30 mouse cellular contexts compared by ENCODE assay signal in genomic region chr11:104579084-104579483, GRCm38 (mm10). TPM values are rescaled to one million over a fixed set of nuclear protein-coding genes. Genes with fewer than 3 reads are reported as not detected.
DNase-seq lines count a peak whose midpoint lies in the region; ATAC-seq and TF ChIP-seq lines count a peak whose summit lies in the region.
"Had no signal": no experiment of that assay in that cellular context is flagged by ENCODE, and none has a peak within 500 bp of the region (broad histone marks: within the 10 kb centered on the region; RNA-seq: fewer than 3 reads in every experiment).

No protein-coding gene starts in this region.

- H3K4me2 ChIP-seq in forebrain, embryonic 11.5 days (ENCODE audit: low read depth, low read length, severe bottlenecking) = no peak overlapping the region
- H3K4me2 ChIP-seq in forebrain, embryonic 15.5 days (replicated peaks) = no peak overlapping the region
- peak overlapping the region; percentile 73 for H3K4me2 ChIP-seq in heart, embryonic 13.5 days
- H3K4me2 ChIP-seq in hindbrain, postnatal 0 days (ENCODE audit: low read depth, low read length) = no peak overlapping the region
- no peak overlapping the region for H3K4me2 ChIP-seq in hindbrain, embryonic 14.5 days (replicated peaks)
- H3K4me2 ChIP-seq: midbrain, embryonic 11.5 days; neural tube, embryonic 12.5 days had no signal

- no peak for ATAC-seq in forebrain, embryonic 11.5 days (replicated peaks; ENCODE audit: low FRiP score)
- no peak for ATAC-seq in forebrain, embryonic 15.5 days (replicated peaks)
- ATAC-seq in heart, embryonic 13.5 days (ENCODE audit: extremely low read depth, insufficient number of reproducible peaks, low FRiP score, low TSS enrichment) = no peak
- ATAC-seq in hindbrain, postnatal 0 days = 0 out of 2 replicates have a peak, but pooled peaks have one; percentile 27
- ATAC-seq in hindbrain, embryonic 14.5 days (ENCODE audit: low FRiP score) = no peak
- ATAC-seq: forebrain, embryonic 16.5 days; intestine, embryonic 16.5 days; midbrain, embryonic 16.5 days had no signal

- no peak overlapping the region for H3K4me3 ChIP-seq in forebrain, embryonic 11.5 days (ENCODE audit: low read depth, low read length)
- no peak overlapping the region for H3K4me3 ChIP-seq in forebrain, embryonic 15.5 days
- peak overlapping the region; percentile 66 for H3K4me3 ChIP-seq in heart, embryonic 13.5 days
- no peak overlapping the region for H3K4me3 ChIP-seq in hindbrain, postnatal 0 days (ENCODE audit: low read length)
- H3K4me3 ChIP-seq in hindbrain, embryonic 14.5 days (replicated peaks; ENCODE audit: low read length) = no peak overlapping the region
- H3K4me3 ChIP-seq: gastrocnemius, adult 2 months; neural tube, embryonic 12.5 days had no signal

- H3K9ac ChIP-seq in forebrain, embryonic 11.5 days (ENCODE audit: low read length) = no peak overlapping the region
- no peak overlapping the region for H3K9ac ChIP-seq in forebrain, embryonic 15.5 days (replicated peaks)
- H3K9ac ChIP-seq in heart, embryonic 13.5 days = peak overlapping the region; percentile 94
- H3K9ac ChIP-seq in hindbrain, postnatal 0 days (replicated peaks; ENCODE audit: low read length) = no peak overlapping the region
- no peak overlapping the region for H3K9ac ChIP-seq in hindbrain, embryonic 14.5 days
- H3K9ac ChIP-seq: liver, embryonic 14.5 days; neural tube, embryonic 12.5 days had no signal

- DNase-seq in forebrain, embryonic 11.5 days (ENCODE audit: low spot score) = peak; percentile 24
- DNase-seq in heart, postnatal 36 days = no peak
- no peak for DNase-seq in hindbrain, postnatal 0 days (ENCODE audit: low spot score)
- no peak for DNase-seq in hindbrain, embryonic 14.5 days (ENCODE audit: low spot score)
- DNase-seq in adrenal gland, postnatal 10 days = no peak
- DNase-seq: adrenal gland, adult 8-10 months; cerebellum, adult 8-10 months; cerebellum, postnatal 25 days; gastrocnemius, adult 2 months; gastrocnemius, postnatal 36 days; kidney, adult 8-10 months; kidney, postnatal 4 days; left cerebral cortex, postnatal 4 days; liver; lung, adult 2 months; lung, postnatal 10 days; right cerebral cortex, adult 18-20 months; spleen, adult 18-20 months; thymus, postnatal 25 days had no signal

- WGBS in forebrain, embryonic 11.5 days = 93% methylated on average over 9 of the region's 9 CpGs
- WGBS in forebrain, embryonic 15.5 days = 91% methylated on average over 9 of the region's 9 CpGs
- WGBS in heart, embryonic 13.5 days = 28% methylated on average over 9 of the region's 9 CpGs
- 85% methylated on average over 9 of the region's 9 CpGs for WGBS in hindbrain, postnatal 0 days
- WGBS in hindbrain, embryonic 14.5 days = 92% methylated on average over 9 of the region's 9 CpGs

- no peaks in the 10 kb centered on the region for H3K4me1 ChIP-seq in forebrain, embryonic 11.5 days (replicated peaks; ENCODE audit: control insufficient read depth, insufficient read depth, low read length)
- no peaks in the 10 kb centered on the region for H3K4me1 ChIP-seq in forebrain, embryonic 15.5 days
- H3K4me1 ChIP-seq in heart, embryonic 13.5 days = peaks cover 71% of the 10 kb centered on the region
- no peaks in the 10 kb centered on the region; the same call in 1 of the 2 replicates for H3K4me1 ChIP-seq in hindbrain, postnatal 0 days (ENCODE audit: insufficient read depth, low read length)
- H3K4me1 ChIP-seq in hindbrain, embryonic 14.5 days (replicated peaks; ENCODE audit: control insufficient read depth, insufficient read depth, low read length) = 0 out of 2 replicates have a peak, but pooled peaks cover 4% of the 10 kb centered on the region

- no peak overlapping the region for H3K27ac ChIP-seq in forebrain, embryonic 11.5 days (ENCODE audit: low read depth, low read length)
- H3K27ac ChIP-seq in forebrain, embryonic 15.5 days (replicated peaks) = no peak overlapping the region
- H3K27ac ChIP-seq in heart, embryonic 13.5 days (replicated peaks) = peak overlapping the region; percentile 97
- no peak overlapping the region for H3K27ac ChIP-seq in hindbrain, postnatal 0 days
- H3K27ac ChIP-seq in hindbrain, embryonic 14.5 days = no peak overlapping the region
- H3K27ac ChIP-seq: gastrocnemius, adult 2 months; kidney, postnatal 0 days; liver, embryonic 14.5 days; macrophage; neural tube, embryonic 12.5 days had no signal

- H3K36me3 ChIP-seq in forebrain, embryonic 11.5 days (ENCODE audit: control insufficient read depth, insufficient read depth, low read length) = no peaks in the 10 kb centered on the region
- no peaks in the 10 kb centered on the region for H3K36me3 ChIP-seq in forebrain, embryonic 15.5 days
- peaks cover 50% of the 10 kb centered on the region for H3K36me3 ChIP-seq in heart, embryonic 13.5 days
- no peaks in the 10 kb centered on the region for H3K36me3 ChIP-seq in hindbrain, postnatal 0 days (ENCODE audit: insufficient read depth, low read length)
- H3K36me3 ChIP-seq in hindbrain, embryonic 14.5 days (replicated peaks; ENCODE audit: control insufficient read depth, insufficient read depth) = no peaks in the 10 kb centered on the region
- H3K36me3 ChIP-seq: G1E; neural tube, embryonic 12.5 days had no signal

- no peaks in the 10 kb centered on the region for H3K27me3 ChIP-seq in forebrain, embryonic 11.5 days (ENCODE audit: control insufficient read depth, insufficient read depth, low read length)
- no peaks in the 10 kb centered on the region for H3K27me3 ChIP-seq in forebrain, embryonic 15.5 days
- H3K27me3 ChIP-seq in heart, embryonic 13.5 days (replicated peaks) = no peaks in the 10 kb centered on the region
- no peaks in the 10 kb centered on the region for H3K27me3 ChIP-seq in hindbrain, postnatal 0 days (ENCODE audit: insufficient read depth, low read length)
- H3K27me3 ChIP-seq in hindbrain, embryonic 14.5 days (ENCODE audit: control insufficient read depth, insufficient read depth, low read length) = no peaks in the 10 kb centered on the region
- H3K27me3 ChIP-seq: neural tube, embryonic 12.5 days had no signal

- H3K9me3 ChIP-seq in forebrain, embryonic 11.5 days (ENCODE audit: control insufficient read depth, low read length) = no peaks in the 10 kb centered on the region
- no peaks in the 10 kb centered on the region for H3K9me3 ChIP-seq in forebrain, embryonic 15.5 days
- no peaks in the 10 kb centered on the region for H3K9me3 ChIP-seq in heart, embryonic 13.5 days
- no peaks in the 10 kb centered on the region for H3K9me3 ChIP-seq in hindbrain, postnatal 0 days (ENCODE audit: low read length)
- H3K9me3 ChIP-seq in hindbrain, embryonic 14.5 days (ENCODE audit: control insufficient read depth, low read length) = no peaks in the 10 kb centered on the region
- H3K9me3 ChIP-seq: G1E; neural tube, embryonic 12.5 days had no signal

- TF ChIP-seq CTCF in hindbrain, postnatal 0 days (IDR thresholded peaks at IDR 0.05; ENCODE audit: low read depth) = no peak

- intact Hi-C loops in heart, postnatal 36 days (cut with DNase I) = no loop called here

RNA-seq across cellular contexts. Expression of gene Myl4, which starts 28.6 kb away (rescaled TPM):
- 0.44 and 0.84 TPM in 2 replicates for polyA plus RNA-seq in forebrain, embryonic 11.5 days (2014; fragmentation: Nextera tagmentation; extraction: Ambion mirVana)
- polyA plus RNA-seq in forebrain, embryonic 15.5 days (2015; fragmentation: Nextera tagmentation; extraction: Ambion mirVana) = 2.1 and 2.9 TPM in 2 replicates
- polyA plus RNA-seq in heart, embryonic 13.5 days (2015; fragmentation: Nextera tagmentation; extraction: Ambion mirVana) = 2,381 and 2,697 TPM in 2 replicates
- 100 to 1,000 TPM; 628 to 806 TPM for total RNA-seq in heart, postnatal 36 days (2021)
- 1.2 and 1.7 TPM in 2 replicates for total RNA-seq in hindbrain, postnatal 0 days (2014; rRNA removed)
- 5.6 and 5.9 TPM in 2 replicates for polyA plus RNA-seq in hindbrain, postnatal 0 days (2015; fragmentation: Nextera tagmentation; extraction: Ambion mirVana)
- polyA plus RNA-seq in hindbrain, embryonic 14.5 days (2014; fragmentation: Nextera tagmentation; extraction: Ambion mirVana) = 2.4 and 3.0 TPM in 2 replicates
- total RNA-seq in adrenal gland, postnatal 10 days (2021) = 10 to 100 TPM in 1 of 2 experiments, 1 to 10 TPM in 1; 5.2 to 11.4 TPM
- polyA plus RNA-seq: G1E, macrophage had no signal

RNA-seq across cellular contexts. Expression of gene Cdc27, which starts 28.7 kb away (rescaled TPM):
- 56.4 and 62.7 TPM in 2 replicates for polyA plus RNA-seq in forebrain, embryonic 11.5 days (2014; fragmentation: Nextera tagmentation; extraction: Ambion mirVana)
- 37.6 and 38.8 TPM in 2 replicates for polyA plus RNA-seq in forebrain, embryonic 15.5 days (2015; fragmentation: Nextera tagmentation; extraction: Ambion mirVana)
- 31.7 TPM in 2 replicates for polyA plus RNA-seq in heart, embryonic 13.5 days (2015; fragmentation: Nextera tagmentation; extraction: Ambion mirVana)
- 10 to 100 TPM; 27.2 to 31.1 TPM for total RNA-seq in heart, postnatal 36 days (2021)
- total RNA-seq in hindbrain, postnatal 0 days (2014; rRNA removed) = 23.8 and 27.4 TPM in 2 replicates
- polyA plus RNA-seq in hindbrain, postnatal 0 days (2015; fragmentation: Nextera tagmentation; extraction: Ambion mirVana) = 38.2 and 39.1 TPM in 2 replicates
- polyA plus RNA-seq in hindbrain, embryonic 14.5 days (2014; fragmentation: Nextera tagmentation; extraction: Ambion mirVana) = 44.4 and 46.9 TPM in 2 replicates
- 10 to 100 TPM; 53.0 to 57.6 TPM for total RNA-seq in adrenal gland, postnatal 10 days (2021)

RNA-seq across cellular contexts. Expression of gene Itgb3, which starts 28.7 kb away (rescaled TPM):
- polyA plus RNA-seq in forebrain, embryonic 11.5 days (2014; fragmentation: Nextera tagmentation; extraction: Ambion mirVana) = 0.98 and 1.1 TPM in 2 replicates
- 0.60 and 0.61 TPM in 2 replicates for polyA plus RNA-seq in forebrain, embryonic 15.5 days (2015; fragmentation: Nextera tagmentation; extraction: Ambion mirVana)
- 5.0 and 5.1 TPM in 2 replicates for polyA plus RNA-seq in heart, embryonic 13.5 days (2015; fragmentation: Nextera tagmentation; extraction: Ambion mirVana)
- 1 to 10 TPM; 3.0 to 3.3 TPM for total RNA-seq in heart, postnatal 36 days (2021)
- 1.7 TPM in 2 replicates for total RNA-seq in hindbrain, postnatal 0 days (2014; rRNA removed)
- 0.82 and 1.0 TPM in 2 replicates for polyA plus RNA-seq in hindbrain, postnatal 0 days (2015; fragmentation: Nextera tagmentation; extraction: Ambion mirVana)
- 0.43 and 0.68 TPM in 2 replicates for polyA plus RNA-seq in hindbrain, embryonic 14.5 days (2014; fragmentation: Nextera tagmentation; extraction: Ambion mirVana)
- 10 to 100 TPM in 1 of 2 experiments, 1 to 10 TPM in 1; 9.4 to 15.4 TPM for total RNA-seq in adrenal gland, postnatal 10 days (2021)

Comparison
In these comparisons a context has a peak if more than half of its experiments do, and no peak if none do; other contexts are left out.
1. RNA of gene Myl4, which starts 28.6 kb away (polyA plus RNA-seq): 2,381 to 2,697 TPM in heart, embryonic 13.5 days; 5.6 to 5.9 TPM in hindbrain, postnatal 0 days, 2.1 to 2.9 TPM in forebrain, embryonic 15.5 days, 2.4 to 3.0 TPM in hindbrain, embryonic 14.5 days and 0.44 to 0.84 TPM in forebrain, embryonic 11.5 days; every median in the first group is over 100 times any median in the second.